Mouse (Mus musculus): ENCODE data around the gene Plk1.

Plk1 gene

DNA sequence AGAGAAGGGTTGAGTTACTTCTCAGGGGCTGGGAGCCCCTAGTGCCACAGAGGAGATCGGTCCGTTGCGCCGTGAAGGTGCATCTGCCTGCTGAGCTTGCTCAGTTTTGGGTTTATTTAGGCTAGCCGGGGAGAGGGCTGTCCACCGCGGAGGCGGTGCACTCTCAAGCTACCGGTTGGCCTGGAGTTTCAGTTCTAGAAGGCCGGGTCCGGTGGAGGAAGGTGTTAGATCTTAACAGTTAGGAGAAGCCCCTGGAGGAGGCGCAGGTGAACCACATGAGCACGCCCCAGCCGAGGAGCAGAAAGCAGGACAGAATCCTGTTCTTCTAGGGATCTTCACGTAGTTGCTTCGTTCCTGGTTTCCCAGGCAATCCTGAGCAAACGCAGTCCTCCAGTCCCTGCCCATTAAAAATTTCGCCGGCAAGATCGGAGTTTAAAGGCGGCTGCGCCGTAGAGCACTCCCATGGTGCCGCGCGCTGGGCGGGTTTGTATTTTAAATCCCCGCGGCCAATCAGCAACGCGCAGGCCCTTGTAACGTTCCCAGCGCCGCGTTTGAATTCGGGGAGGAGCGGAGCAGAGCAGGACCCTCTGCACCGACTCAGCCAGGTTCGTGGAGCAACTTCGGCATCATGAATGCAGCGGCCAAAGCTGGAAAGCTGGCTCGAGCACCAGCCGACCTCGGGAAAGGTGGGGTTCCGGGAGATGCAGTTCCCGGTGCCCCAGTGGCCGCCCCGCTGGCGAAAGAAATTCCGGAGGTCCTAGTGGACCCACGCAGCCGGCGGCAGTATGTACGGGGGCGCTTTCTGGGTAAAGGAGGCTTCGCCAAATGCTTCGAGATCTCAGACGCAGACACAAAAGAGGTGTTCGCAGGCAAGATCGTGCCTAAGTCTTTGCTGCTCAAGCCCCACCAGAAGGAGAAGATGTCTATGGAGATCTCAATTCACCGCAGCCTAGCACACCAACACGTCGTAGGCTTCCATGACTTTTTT is at the start of gene Plk1:
Gene Plk1 (plus strand): TSS at position 525 of the 988 bp plus-strand sequence.
- peak; percentile 79 for DNase-seq (ENCODE audit: low read depth)

DNA sequence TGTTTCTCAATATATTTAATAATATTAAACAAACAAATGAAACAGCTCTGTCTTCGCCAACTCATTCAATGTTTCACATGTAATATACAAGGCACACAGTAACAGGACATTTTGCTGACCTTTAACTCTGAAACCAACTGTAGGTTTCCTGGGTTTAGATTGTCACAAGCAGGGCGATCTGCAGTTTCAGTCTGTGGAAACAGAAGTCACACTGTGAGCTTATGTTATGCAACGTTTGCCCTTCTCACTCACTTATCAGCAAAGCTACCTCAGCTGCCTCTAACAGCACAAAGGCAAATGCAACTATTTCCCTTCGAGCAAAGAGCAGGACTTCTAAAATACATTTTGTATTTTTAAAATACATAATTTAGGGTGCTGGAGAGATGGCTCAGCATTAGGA is 35.7 kb upstream of the Plk1 start:
- DNase-seq (ENCODE audit: low read depth): no peak

DNA sequence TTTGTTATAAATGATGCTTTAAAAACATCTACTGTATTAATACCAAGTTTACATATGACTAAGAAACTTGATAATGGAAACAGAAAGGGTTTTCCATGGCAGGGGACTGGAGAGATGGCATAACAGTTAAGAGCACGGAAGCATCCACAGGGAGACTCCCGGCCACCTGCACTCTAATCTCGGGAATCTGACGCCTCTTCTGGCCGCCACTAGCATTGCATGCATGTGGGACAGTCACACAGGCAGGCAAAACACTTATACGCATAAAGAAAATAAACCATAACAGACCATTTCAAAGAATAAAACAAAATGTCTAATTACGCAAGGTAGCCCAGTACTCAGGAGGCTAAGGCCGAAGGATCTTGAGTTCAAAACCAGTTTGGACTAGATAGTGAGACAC is 33.6 kb upstream of the Plk1 start:
- no peak for DNase-seq (ENCODE audit: low read depth)

GRCm38 (mm10) chr7:122126946-122127345 is 32.3 kb upstream of the Plk1 start:
- no peak for DNase-seq (ENCODE audit: low read depth)

DNA sequence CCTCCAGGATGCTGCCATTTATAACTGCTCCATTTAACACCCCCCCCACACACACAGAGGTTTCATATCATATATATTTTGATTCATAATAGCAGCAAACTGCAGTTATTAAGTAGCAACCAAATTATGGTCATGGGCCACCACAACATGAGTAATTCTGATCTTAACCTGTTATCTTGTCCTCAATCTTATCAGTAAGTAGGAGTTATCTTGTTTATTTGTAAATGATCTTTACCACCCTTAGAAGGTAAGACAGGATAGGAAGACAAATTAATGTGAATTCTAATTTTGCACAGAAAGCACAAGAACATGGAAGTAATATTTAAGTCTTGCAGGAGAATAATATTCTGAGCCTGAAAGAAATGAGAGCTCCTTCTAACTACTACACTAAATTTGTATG is 27.4 kb upstream of the Plk1 start:
- DNase-seq (ENCODE audit: low read depth): no peak

- peak; percentile 99 for DNase-seq (ENCODE audit: low read depth)
Measured at GRCm38 (mm10) chr7:122132497-122133337, 26.5 kb upstream of the Plk1 start, which contains the start of the genes Palb2 and Dctn5. Gene Palb2, minus strand, starts transcription at chr7:122132985. Gene Dctn5, plus strand, starts transcription at chr7:122133041.

- DNase-seq (ENCODE audit: low read depth): no peak
Measured at GRCm38 (mm10) chr7:122133338-122133625, 26.0 kb upstream of the Plk1 start.

DNA sequence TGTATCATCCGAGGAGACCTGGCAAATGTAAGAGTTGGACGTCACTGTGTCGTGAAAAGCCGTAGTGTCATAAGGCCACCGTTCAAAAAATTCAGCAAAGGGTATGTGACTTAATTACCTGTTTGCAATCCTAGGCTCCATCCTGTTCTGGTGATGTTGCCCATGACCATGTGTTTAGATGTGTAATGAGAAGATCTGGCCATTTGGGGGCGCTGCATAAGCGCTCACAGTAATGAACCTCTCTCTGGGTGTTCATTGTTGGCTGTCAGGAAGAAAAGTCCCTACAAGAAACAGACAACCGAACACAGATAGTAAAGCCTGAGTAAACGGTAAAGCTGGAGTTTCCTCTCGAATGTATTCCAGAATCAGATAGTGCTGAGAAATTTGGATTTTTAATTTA is 24.2 kb upstream of the Plk1 start:
- DNase-seq (ENCODE audit: low read depth): peak; percentile 47

DNA sequence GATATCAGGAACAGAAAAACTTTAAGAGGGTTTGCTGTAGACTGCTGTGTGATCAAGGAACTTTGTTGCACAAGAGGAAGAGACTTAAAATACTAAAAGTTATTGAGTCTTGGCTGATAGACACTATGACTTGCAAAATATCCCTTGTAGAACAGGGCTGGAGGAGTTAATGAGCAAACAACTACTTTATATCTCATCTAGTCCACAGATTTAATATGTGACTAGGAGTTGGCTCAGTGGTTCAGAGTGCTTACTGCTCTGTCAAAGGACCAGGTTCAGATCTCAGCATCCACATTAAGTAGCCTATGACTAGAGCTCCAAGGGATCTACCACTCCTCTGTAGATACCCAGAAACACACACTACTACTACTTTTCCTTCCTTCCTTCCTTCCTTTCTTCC is 22.2 kb upstream of the Plk1 start:
- DNase-seq (ENCODE audit: low read depth): no peak

GRCm38 (mm10) chr7:122138190-122138589 is 21.0 kb upstream of the Plk1 start:
- no peak for DNase-seq (ENCODE audit: low read depth)

DNA sequence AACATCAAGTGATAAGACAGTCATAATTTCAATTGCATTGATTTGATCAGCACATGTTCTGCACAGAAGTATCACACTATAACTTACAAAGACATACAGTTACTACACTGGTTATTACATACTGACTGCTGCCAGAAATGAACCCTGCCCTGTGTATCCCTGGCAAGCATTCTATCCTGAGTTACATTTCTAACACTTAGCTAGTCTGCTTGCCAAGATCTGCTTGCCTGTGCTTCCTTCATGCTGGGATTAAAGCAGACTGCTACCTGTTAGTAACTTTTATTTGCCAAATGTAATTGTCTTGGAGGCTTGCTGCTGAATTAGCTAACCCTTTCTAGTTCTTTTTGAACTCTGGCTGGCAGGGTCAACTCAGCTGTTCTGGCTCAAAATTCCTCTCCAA is 18.2 kb upstream of the Plk1 start:
- DNase-seq (ENCODE audit: low read depth): no peak

GRCm38 (mm10) chr7:122152473-122152872 is 6.8 kb upstream of the Plk1 start:
- DNase-seq (ENCODE audit: low read depth): no peak

- DNase-seq (ENCODE audit: low read depth): no peak
Measured at GRCm38 (mm10) chr7:122158488-122158887, 751 bp upstream of the Plk1 start.

DNA sequence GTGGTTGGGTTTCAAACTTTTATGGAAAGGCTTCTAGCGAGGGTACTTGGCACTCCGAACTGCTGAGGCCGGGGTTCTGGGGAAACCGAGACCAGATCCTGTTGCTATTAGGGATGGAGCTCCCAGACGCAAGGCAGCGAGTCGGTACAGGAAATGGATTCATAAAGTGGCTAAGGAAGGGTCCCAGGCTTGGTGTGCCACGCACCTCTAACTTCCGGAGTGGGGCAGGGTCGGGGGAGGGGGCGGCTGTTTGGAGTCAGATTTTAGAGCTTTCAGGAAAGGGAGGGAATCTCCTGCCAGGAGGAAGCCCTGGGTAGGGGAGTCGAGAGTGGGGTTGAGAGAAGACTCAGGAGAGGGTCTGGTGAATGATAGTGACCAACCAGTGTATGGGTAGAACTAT is 798 bp downstream of the Plk1 start:
- DNase-seq (ENCODE audit: low read depth): no peak

GRCm38 (mm10) chr7:122163766-122164165 is 4.5 kb downstream of the Plk1 start:
- DNase-seq (ENCODE audit: low read depth): no peak

GRCm38 (mm10) chr7:122167203-122167602 is 8.0 kb downstream of the Plk1 start:
- DNase-seq (ENCODE audit: low read depth): no peak

DNA sequence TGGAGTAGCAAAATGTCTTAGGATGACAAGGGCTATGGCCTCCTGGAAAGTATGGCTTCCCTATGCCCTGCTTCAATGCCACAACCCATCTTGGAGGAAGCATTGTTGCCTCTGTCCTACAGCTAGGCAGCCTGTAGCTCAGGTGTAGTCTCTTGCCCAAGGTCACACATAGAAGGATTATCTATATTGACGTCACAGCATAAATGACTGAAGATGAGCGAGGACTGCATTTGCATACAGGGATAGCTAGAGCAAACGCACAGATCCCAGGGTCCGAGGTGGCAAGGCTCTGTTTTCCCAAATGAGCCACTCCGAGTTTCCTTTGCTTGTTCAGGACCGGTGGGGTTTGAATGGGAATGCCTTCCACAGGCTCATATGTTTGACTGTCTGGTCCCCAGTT is 11.5 kb downstream of the Plk1 start:
- no peak for DNase-seq (ENCODE audit: low read depth)

DNA sequence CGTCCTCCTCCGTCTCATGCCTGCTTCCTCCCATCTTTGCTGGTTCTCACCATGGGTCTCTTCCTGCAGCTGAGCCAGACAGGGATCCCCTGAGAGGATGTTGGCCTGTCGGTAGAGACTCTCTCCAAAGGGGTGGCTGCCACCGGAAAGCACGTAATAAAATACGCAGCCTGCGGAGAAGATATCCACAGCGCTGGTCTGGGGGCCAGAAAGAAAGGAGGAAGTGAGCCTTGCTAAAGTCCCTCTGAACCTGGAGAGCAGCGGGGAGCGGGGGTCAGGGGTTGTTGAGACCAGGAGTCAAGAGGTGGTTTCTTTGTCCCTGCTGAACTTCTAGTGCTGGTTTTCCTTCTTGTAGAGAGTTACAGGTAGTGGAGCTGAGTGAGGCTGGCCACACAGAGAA is 12.4 kb downstream of the Plk1 start:
- no peak for DNase-seq (ENCODE audit: low read depth)

- DNase-seq (ENCODE audit: low read depth): no peak
Measured at GRCm38 (mm10) chr7:122180720-122181119, 21.5 kb downstream of the Plk1 start.

DNA sequence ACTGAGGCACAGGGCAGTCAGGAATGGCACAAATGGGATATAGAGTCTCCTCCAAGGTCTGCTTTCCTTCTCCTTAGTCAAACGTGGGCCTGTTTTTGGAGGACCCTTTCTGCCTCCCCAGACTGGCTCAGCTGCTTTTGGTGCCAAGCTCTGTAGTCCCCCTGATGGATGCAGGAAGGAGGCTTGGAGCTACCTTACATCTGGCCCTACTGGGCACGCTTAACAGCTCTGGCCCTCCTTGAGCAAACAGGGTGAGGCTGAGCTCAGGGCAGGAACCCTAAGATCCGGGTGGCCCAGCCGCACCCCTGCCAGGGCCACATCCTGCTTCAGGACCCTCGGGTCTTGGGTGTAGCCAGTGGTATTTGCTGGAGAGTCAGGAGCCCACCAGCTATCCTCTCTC is 25.3 kb downstream of the Plk1 start:
- DNase-seq (ENCODE audit: low read depth): no peak

GRCm38 (mm10) chr7:122186043-122186442 is 26.8 kb downstream of the Plk1 start, which contains the start of gene Ern2:
Gene Ern2, minus strand, starts transcription at chr7:122186207.
- DNase-seq (ENCODE audit: low read depth): no peak

- peak; percentile 58 for DNase-seq (ENCODE audit: low read depth)
Measured at GRCm38 (mm10) chr7:122189484-122189883, 30.2 kb downstream of the Plk1 start.

DNA sequence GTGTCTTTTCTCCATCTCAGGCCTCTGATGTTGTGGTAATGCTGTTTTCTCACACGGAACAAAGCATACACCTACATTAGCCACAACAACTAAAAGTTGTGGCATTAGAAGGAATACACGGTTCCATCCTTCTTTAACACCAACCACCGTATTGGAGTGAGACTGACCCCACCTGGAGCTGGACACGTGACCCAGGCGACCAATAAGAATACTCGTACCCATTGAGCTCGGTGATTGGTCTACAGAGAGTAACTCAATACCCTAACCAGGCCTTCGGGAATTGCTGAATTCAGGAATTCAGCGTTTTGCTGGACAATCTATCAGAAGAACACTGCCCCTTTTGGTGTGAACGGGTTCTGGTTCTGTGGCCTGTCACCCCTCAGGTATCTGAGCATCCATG is 31.9 kb downstream of the Plk1 start:
- DNase-seq (ENCODE audit: low read depth): no peak
